Mouse (Mus musculus): ENCODE measurements around the gene Zfp960.
"Not testable (repeated sequence)": the region's sequence is repeated elsewhere in the genome, so short reads cannot be mapped to it uniquely, and the experiment has no call there.

The Zfp960 gene

GRCm38 (mm10) chr17:17063628-17064494, at the start of gene Zfp960:
Gene Zfp960, plus strand, starts transcription at chr17:17064113.
- DNase-seq (ENCODE audit: low spot score) = peak; percentile 90

GRCm38 (mm10) chr17:17018071-17018470, 45.8 kb upstream of the Zfp960 start:
- DNase-seq (ENCODE audit: low spot score) = not testable (repeated sequence)

- not testable (repeated sequence) for DNase-seq (ENCODE audit: low spot score)
Measured at GRCm38 (mm10) chr17:17059566-17059965, 4.3 kb upstream of the Zfp960 start.

GRCm38 (mm10) chr17:17120830-17121502, 57.1 kb downstream of the Zfp960 start, which contains the start of gene Zfp97:
Gene Zfp97, plus strand, starts transcription at chr17:17121415.
- DNase-seq (ENCODE audit: low spot score) = not testable (repeated sequence)

Data from urinary bladder, postnatal 14 days (tissue).